Mouse (Mus musculus) frontal cortex, postnatal 10 days (tissue): ENCODE measurements around the gene D6Ertd527e.
"Not testable (repeated sequence)": the region's sequence is repeated elsewhere in the genome, so short reads cannot be mapped to it uniquely, and the experiment has no call there.

Experiments
- DNase-seq, 2 experiments: peaks; one replicate each; pipeline ENCODE4 v3.0.0; 2022; ENCODE audit warnings: low spot score in 2 of 2, mixed read lengths in 1 of 2

Gene D6Ertd527e

DNA sequence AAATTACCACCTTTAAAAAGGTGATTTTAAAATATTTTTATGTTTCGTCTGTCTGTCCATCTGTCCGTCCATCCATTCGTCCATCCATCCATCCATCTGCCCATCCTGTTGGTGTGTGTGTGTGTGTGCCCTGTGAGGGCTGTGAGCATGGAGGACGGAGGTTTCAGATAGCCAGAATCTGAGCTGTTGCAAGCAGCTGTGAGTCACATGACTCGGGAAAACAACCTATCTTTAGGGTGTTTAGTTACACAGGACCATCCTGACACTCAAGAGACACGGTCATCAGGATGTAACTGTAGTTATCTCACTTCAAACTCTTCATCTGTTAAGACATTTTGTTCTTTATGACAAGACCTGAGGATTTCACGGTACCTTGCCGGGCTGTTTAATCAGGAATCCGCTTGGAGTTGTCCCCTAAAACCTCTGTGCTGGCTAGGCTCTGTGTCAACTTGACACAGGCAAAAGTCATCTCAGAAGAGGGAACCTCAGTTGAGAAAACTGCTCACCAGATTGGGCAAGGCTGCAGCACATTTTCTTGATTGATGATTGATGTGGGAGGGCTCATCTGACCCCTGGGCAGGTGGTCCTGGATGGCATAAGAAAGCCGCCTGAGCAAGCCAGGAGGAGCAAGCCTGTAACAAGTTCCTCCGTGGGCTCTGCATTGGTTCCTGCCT, at the start of gene D6Ertd527e:
TSS of gene D6Ertd527e (plus strand) at position 624 of the 674 bp plus-strand sequence.
- no peak for DNase-seq

DNA sequence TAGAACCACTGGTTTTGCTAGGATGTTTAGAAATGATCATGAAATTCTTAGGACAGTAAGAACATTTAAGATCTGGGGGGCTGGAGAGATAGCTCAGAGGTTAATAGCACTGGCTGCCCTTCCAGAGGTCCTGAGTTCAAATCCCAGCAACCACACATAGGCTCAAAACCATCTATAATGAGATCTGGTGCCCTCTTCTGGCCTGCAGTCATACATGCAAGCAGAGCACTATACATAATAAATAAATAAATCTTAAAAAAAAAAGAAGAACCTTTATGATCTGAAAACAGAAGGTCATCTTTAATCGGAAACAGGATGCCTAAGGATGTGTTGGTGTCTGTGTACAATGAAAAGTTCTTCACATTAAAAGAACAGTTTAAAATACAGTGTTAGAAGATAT, 44.8 kb upstream of the D6Ertd527e start:
- no peak for DNase-seq

DNA sequence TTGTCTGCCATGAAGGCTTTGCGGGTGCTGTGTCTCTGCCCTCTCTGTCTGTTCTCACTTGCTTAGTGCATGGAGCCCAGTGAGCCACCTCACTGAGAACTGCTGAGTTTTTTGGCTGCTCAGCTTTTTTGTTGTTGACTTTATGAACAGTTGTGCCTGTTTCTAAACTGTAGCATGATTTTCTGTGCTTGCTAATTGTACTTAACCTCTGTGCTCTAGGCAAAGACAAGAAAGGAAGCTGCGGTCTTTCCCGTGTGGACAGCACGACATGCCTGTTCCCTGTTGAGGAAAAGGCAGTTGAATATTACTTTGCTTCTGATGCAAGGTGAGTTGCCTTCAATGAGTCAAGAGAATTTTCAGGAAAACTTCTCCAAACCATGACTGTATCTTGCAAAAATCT, 41.0 kb upstream of the D6Ertd527e start:
- no peak for DNase-seq

DNA sequence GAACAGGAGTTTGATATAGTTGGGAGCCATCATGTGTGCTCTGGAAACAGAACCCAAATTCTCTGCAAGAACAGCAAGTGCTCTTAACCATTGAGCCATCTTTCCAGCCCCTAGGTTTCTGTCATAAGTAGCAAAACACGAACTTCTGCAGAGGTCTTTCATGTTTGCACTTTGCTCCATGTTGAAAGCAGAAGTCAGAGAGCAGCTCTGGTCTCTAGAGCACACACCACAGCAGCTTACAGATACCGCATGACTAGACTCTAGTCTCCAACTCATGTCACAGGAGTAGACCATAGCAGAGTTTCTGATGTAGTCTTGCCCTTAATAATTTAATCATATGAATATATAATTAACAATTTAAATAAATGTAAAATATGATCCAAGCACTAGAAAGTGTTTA, 36.3 kb upstream of the D6Ertd527e start:
- DNase-seq: no peak

DNA sequence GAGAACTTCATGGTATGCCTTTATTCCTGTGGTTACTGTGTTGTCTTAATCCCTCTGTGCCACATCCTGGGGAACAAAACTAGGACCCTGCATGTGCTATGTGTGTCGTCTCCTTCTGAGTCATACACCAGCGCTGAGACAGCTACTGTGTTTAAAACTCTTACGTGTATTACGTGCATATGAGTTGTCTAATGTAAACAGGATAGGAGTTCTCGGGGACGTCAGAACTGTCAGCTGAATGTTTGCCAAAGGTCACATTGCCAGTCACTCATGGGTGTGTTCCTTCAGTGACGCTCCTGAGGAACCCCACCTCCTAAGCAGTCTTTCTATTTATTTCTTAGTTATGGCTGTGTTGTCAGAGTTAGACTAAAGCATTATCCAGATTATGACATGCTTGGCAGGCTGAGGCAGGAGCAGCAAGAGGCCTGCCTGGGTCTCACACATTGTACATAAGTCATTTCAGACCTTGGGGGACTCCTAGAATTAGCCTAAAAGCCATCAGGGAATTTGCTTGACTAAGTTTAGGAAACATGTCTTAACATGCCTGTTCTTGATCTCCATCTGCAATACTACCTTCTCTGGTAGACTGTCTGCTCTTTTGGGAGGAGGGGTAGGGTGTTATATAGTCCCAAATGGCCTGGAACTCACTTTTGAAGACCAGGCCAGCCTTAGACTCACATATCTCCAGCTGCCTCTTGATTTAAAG, 35.2 kb upstream of the D6Ertd527e start:
- DNase-seq: no peak

DNA sequence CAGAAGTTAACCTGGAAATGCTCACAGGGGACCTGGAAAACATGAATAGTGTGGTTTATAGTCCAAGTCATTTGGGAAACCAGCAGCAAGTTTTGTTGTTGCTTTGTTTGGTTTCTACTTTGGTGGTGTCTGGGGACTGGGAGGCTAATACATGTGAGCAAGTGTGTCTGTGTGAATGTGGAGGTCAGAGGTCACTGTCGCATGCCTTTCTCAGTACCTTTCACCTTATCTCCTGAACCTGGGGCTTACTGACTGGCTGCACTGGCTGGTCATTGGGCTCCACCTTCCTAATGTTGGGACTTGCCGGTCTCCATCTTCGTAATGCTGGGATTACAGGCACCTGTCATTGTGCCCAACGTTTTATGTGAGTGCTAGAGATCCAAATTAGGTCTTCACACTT, 33.9 kb upstream of the D6Ertd527e start:
- DNase-seq: no peak

DNA sequence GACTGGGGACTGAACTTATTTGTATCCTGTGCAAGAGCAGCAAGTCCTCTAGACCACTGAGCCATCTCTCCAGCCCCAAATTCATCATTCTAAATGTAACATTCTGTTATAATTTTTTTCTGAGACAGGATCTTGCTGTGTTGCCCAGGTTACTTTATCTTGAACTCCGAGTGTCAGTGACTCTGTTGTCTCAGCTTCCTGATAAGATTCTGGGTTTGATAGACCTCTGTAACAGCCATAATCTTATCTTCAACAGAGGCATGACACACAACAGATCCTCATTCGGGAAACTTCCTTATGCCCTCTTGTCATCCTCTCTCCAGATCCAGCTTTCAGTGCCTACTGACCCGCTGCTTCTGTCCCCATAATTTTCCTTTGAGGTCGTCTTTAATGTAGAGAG, 31.8 kb upstream of the D6Ertd527e start:
- DNase-seq: no peak

DNA sequence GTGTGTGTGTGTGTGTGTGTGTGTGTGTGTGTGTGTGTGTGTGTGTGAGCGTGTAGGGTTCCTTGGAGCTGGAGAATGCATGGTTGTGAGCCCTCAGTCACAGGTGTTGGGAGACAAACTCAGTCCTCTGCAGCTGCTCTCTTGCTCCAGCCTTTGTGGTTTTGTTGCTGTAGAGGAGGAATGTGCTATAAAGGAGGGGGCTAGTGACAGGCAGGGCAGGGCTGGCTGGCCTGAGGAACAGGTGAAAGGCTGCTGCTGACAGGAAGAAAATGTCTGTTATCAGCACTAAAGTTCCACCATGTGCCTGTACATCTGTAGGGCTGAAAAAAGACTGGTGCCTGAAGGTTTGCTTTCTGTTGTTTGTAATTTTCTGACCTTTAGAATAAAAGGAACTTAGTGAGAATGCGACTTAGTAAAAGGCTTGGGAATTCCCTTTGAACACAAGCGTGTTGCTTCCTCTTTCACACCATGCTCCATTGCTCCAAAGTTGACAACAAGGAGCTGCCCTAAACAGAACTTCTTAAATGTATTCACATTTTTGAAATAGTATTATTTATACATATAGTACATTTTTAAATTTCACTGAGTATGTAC, 29.4 kb upstream of the D6Ertd527e start:
- DNase-seq: no peak

DNA sequence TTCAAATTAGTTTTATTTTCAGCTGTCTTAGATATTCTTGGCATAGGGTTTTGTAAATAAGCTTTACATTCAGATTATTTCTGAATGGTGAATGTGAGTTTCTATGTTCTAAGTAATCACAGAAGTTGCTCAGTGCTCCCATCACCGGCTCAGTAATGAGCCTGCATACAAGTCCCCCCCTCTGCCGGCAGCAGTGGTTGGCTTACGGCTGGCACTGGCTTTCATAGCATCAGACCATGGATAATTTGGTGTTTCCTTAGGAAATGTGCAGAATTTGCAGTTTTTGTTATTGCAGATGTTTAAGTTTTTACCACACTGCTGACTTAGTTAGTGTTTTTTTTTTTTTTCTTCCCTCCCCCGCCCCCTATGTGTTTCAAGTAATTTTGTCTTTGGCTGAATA, 25.1 kb upstream of the D6Ertd527e start:
- DNase-seq: no peak

DNA sequence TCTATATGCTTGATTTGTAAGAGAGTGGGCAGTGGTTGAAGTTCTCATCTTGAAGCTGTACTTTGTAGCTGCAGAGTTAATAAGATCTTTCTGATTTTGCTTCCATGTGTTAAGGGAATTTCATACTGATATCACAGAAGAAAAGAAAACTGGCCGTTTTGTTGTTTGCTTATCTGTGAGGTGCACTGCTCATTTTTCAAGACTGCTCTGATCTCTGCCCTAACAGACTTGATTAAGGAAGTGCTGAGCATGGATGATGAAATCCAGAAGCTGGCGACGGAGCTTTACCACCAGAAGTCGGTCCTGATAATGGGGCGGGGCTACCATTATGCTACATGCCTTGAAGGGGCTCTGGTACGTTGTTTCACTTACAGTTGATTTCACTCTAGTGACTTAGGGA, 19.5 kb upstream of the D6Ertd527e start:
- no peak for DNase-seq

DNA sequence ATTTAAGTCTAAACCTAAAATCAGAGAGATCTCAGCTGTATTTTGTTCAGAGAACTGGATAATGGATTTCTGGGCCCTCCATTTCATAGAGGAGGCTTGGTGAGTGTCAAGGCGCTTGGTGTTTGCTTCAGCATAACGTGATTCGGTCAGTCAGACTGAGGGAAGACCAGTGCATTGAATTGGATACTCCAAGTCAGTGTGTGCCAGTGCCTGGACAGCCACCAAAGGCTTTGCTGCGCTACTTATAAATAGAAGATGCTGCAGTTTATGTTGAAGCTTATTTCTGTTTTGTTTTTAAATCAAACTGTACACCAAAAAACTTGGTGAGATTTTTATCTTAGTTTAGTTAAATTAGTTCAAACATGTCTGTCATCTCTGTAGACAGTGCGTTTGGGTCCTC, 16.2 kb upstream of the D6Ertd527e start:
- DNase-seq: no peak

DNA sequence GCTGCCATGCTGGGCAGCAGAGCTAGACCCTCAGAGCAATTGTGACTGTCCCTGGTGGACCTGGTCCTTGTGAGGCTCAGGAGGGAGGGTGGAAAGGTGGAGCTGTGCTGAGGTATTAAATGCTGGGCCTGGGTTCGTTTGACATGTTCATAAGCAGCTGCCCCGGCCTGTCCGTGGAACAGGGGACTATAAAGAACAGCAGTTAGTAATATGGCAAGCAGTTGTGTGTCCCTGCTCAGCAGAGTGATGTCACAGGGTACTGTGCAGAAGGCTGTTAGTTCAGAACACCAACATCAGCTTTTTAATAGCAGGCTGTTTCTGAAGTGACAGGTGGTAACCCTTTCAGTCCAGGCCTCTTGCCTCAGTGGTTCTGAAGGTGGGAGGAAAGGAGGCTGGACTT, 13.7 kb upstream of the D6Ertd527e start:
- no peak for DNase-seq

DNA sequence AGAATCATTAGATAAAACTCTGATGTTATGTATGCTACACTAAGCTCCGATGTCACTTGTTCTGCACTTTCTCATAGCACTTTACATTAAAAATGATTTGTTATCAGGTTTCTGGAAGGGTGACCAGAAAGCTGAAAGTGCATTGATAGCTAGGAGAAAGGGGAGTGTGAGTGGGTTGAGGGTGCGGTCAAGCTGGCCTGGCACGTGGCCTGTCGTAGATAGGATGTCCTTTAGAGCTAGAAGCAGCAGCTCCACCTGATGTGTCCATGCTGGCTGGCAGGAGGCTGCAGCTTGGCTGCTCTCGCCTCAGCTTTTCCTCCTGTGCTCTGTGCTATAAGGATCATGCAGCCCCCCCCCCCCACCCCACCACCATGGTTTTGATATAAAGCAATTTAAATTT, 12.1 kb upstream of the D6Ertd527e start:
- DNase-seq: no peak

DNA sequence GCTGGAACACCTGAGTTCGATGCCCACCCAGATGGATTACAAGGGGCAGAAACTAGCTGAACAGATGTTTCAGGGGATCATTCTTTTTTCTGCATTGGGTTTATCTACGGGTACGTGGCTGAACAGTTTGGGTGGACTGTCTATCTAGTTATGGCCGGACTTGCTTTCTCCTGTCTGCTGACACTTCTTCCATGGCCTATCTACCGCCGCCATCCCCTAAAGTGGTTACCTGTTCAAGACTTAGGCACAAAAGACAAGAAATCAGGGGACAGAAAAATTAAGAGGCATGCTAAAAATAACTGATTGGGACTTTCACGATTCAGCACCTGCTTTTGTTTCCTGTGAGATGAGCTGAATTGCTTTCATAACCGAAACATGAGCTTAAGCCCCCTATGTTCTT, 10.9 kb upstream of the D6Ertd527e start:
- DNase-seq: not testable (repeated sequence)

DNA sequence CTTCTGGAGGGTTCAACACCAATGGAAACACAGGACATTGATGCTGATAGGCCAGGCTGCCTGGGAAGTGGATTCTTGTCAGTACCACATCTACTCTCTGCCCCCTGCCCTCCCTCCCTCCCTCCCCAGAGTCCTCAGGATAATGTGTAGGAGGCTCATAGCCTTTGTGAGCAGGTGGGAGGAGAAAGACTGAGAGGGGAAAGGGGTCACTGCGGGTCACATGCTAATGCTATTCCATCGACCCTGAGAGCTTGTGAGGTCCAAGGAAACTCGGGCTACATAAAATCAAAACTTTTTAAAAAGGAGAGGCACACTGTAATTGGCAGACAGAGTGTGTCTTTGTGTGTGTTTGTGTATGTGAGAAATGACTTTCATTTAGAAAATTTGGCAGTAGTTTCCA, 5.3 kb upstream of the D6Ertd527e start:
- DNase-seq: no peak

DNA sequence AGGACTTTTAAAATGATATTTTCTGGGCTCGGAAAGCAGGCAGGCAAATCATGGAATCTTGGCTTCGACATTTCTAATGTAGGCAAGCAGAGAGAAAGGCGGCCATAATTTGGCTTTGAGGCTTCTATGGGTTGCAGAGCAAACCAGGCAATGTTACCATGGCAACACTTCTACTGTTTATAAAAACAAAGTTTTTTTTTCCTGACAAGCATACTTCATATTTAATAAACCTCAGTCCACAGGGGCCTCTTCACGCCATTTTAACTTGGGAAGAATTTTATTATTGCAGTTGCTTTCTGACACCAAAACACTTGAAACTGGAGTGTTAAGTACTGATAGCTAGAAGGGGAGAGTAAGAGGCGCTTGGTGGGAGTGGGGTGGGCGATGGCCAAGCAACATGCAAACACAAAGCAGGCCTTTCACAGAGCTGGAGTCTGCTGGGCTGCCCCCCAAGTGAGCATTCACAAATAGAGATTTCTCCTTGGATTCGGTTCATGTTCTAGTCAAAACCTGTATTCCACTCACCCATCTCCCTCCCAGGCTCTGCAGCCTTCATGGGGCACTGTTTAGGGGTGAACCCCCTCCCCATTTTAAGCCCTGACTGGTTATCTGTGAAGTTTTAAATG, 4.8 kb upstream of the D6Ertd527e start:
- peak in 1 of 2 experiments; percentile 25 for DNase-seq

DNA sequence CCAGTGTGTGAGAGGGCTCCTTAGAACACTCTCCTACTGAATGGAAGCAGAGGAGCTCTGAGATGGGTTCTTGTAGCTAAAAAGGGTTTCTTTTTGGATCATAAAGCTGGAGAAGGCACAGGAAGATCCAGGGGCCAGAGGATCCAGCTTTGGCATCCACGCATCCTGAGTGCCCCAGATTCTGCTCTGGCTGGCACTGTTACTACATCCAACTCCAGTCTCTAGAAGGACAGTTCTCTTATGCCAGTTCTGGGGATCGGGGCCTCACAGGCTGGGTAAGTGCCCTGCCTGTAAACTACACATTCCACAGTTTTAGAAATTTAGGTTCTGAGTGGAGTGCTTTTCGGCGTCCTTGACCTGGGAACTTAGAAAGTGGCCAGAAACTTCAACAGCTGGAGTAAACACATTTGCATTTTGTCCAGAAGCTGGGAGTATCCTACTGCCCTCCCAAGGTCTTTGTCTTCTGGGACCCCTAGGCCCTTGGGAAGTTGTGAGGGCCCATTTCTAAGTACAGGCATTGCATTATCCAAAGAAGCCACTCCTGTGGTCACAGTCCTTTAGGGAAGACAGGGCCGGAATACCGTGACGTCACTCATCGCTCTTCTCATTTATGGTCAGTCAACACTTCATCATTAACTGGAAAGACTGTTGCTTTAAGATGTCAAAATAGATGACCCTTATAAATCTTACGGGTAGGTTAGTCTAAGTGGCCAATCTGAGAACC, 4.1 kb upstream of the D6Ertd527e start:
- DNase-seq: no peak

DNA sequence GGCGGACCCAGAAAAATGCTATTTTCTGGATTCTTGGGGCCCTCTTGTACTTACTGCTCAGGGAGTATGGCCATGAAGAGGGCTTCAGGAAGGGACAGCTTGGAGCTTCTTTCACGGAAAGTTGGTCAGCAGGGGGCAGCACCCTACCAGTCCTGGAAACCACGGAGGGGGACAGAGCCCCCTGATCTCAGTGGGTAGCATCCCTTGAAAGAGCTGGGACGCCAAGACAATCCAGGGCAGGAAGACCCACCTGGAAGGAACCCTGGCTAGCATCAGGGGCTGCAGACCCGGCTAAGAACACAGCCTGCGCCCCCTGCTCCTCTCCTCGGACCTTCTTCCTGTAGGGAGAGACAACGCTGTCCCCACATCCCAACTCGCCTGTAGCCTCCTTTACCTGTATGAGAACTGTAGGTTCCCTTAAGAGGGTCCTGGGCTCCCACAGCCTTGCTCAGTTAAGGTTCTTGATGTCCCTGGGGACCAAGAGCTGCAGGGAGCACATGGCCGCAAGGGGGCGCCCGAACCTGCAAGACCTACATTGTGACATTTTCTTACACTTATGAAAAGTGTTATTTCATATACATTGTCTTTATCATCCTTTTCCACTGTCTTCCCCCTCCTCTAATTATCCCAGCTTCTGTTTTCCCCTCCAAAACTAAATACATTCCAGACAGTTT, 3.1 kb upstream of the D6Ertd527e start:
- peak; percentile 73 to 85 for DNase-seq

DNA sequence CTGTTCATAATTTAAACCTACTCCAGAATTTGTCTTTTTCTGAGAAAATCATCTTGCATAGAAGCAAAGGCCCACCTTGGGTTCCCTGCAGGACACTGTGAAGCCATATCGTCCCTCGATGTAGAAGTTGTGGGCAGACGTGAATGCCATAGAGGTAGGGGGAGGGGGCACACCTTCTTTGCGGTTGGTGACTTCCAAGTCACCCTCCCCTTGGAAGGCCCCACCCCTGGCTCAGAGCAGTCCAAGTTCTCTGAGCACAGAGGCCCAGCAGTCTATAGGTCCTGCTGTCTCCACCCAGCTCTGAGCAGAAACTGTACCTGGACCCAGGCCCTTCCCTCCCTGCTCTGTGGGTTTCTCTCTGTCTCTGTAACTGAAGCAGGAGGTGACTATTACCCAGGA, 2.6 kb upstream of the D6Ertd527e start:
- no peak for DNase-seq

DNA sequence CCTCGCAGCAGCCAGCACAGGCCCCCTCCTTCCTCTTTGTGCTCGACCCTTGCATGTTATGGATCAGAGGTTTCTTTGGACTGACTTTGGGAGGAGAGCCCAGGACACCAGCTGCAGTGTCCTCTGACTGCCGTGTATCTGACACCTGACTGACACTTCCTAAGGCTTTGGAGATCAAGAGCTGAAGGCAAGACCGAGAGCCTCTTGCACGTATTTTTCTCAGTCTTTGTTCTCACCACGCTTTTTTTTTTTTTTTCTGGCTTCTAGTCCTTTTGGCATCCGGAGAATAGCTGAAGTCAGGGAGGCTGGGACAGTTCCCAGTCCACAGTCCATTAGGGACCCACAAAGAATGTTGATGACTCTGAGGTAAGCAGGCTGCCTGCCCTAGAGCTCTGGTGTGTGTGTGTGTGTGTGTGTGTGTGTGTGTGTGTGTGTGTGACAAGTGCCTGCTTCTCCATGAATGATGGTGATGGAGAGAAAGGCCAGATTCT, 2.1 kb upstream of the D6Ertd527e start:
- no peak for DNase-seq

DNA sequence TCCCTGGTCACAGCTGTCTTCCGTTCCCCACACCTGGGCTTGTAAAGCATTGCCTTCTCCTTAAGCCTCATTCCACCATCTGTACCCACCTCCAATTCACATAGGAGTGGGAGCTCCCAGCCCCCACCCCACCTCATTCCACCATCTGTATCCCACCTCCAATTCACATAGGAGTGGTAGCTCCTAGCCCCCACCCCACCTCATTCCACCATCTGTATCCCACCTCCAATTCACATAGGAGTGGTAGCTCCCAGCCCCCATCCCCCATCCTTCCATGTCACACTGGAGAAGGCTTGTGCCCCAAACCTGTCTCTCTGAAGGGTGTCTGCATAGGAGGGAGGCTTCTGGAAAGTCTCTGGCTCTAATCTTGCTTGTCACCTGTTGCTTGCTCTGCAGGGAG, 1.2 kb upstream of the D6Ertd527e start:
- no peak for DNase-seq
